Mouse (Mus musculus): ENCODE results near the gene Ankar. TPM values are rescaled to one million over a fixed set of nuclear protein-coding genes. Genes with fewer than 3 reads are reported as not detected.

Ankar gene
- polyA plus RNA-seq, 1 experiment from 2014 or later, result not detected

DNA sequence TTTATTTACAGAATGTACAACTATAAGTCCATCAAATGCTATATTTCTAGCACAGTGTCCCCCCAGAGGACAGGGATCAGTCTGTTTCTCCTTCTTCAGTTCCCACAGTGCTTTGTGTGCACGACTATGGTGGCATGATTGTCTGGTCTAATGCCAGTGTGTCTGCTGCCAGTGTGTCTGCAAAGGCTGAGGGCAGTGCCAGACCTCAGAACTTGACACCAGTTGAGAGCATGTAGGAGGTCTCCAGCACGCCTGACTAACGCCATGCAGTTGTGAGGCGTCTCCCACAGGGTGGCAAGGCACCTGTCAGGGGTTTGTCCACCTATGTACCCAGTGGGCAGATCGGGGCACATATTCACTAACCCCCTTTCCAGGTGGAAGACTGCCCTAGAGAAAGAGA, 99.6 kb downstream of the Ankar start:
- Histone ChIP-seq H3K9ac (no peak overlapping the region), H3K27me3 (no peaks in the 10 kb centered on the region), H3K4me2 (no peak overlapping the region), H3K36me3 (peaks cover 76% of the 10 kb centered on the region), H3K4me1 (replicated peaks) (peaks cover 11% of the 10 kb centered on the region), H3K27ac (replicated peaks) (no peak overlapping the region), H3K4me3 (no peak overlapping the region), H3K9me3 (no peaks in the 10 kb centered on the region)
- 90% methylated on average over 5 of the region's 5 CpGs for WGBS
- no peak for ATAC-seq (ENCODE audit: low read depth)

DNA sequence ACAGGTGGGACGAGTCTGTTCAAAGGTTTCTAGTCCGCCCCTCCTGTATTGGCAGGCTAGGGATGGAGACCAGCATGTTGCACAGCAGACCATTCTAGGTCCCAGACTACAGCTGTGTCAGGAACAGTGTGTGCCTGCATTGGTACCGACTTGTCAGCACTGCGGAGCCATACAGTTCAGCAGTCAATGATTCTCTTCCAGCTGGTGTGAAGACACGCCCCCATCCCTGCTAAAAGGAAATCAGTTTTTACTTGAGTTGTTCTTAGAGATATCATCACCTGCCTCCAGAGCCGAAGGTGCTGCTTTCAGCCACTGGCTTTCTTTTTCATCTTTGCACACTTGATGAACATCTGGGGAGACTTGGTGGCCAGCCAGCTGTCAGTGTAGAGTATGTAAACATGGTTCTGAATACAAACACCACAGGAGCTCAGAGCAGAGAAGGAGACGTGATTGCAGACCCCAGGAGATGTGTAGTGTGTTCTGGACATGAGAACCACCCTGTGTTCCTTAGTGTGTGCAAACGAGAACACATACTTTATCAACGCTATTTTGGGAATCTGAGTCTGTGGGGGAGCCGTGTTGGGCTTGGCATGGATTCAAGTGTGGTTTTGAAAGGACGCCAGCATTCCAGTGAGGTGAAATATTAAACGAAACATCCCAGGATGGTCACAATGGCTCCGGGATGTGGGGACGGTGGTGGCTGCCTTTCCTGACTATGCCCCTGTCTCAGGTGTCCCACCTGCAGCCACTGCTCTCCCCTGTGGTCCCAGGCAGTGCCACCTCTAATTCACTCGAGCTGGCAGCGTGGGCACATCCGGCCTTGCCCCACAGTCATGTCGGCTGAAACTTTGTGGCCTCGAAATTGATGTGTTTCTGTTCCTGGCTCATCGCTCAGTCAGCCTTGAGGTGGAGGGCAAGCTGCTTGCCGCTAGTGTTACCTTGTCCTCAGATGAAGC, 101.0 kb downstream of the Ankar start:
- Histone ChIP-seq H3K27me3 (no peaks in the 10 kb centered on the region), H3K27ac (replicated peaks) (no peak overlapping the region), H3K36me3 (peaks cover 88% of the 10 kb centered on the region), H3K4me2 (no peak overlapping the region), H3K4me3 (no peak overlapping the region), H3K9ac (no peak overlapping the region), H3K9me3 (no peaks in the 10 kb centered on the region), H3K4me1 (replicated peaks) (peaks cover 11% of the 10 kb centered on the region; the same call in 1 of the 2 replicates)
- ATAC-seq (ENCODE audit: low read depth), result no peak
- WGBS, result 76% methylated on average over 21 of the region's 21 CpGs

DNA sequence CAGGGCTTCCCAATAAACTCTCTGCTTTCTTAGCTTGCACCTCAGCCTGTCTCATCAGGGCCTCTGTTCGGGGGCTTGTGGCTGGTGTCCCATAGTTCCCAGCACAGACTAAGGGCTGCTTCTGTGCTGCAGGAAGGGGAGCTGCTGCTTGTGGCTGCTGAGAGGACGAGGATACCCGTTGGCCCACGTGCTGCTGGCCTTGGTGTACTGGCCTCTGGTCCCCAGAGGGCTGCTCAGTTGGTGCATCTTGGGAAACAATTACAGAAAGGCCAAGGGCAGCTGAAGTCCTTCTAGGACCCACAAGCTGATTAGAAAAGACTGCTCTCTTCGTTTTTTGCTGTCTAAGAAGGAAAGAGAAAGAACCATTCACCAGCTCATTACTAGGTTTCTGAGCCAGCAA, 104.1 kb downstream of the Ankar start:
- H3K9ac ChIP-seq, result no peak overlapping the region
- peaks cover 93% of the 10 kb centered on the region for H3K36me3 ChIP-seq
- H3K27me3 ChIP-seq, result no peaks in the 10 kb centered on the region
- peaks cover 11% of the 10 kb centered on the region; the same call in 1 of the 2 replicates for H3K4me1 ChIP-seq (replicated peaks)
- no peaks in the 10 kb centered on the region for H3K9me3 ChIP-seq
- H3K4me2 ChIP-seq, result no peak overlapping the region
- no peak overlapping the region for H3K27ac ChIP-seq (replicated peaks)
- no peak overlapping the region for H3K4me3 ChIP-seq
- WGBS, result 84% methylated on average over 5 of the region's 5 CpGs
- ATAC-seq (ENCODE audit: low read depth), result no peak

DNA sequence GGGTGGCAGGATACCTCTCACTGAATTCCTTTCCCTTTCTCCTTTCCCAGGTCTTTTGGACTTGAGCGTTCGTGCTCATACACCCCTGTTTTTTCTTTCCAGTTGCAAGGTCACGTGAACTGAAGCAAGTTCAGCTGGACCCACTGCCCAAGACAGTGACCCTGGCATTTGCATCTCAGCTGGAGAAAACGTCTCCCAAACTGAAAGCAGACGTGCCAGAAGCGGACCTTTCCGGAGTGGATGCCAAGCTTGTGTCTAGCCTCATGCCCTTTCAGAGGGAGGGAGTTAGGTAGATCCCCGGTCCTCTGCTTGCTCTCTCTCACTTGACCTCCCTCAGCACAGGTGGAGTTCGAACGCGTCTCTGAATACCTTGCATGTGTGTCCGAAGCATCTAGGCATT, 104.7 kb downstream of the Ankar start:
- no peak for ATAC-seq (ENCODE audit: low read depth)
- Histone ChIP-seq H3K36me3 (peaks cover 93% of the 10 kb centered on the region), H3K27ac (replicated peaks) (no peak overlapping the region), H3K4me1 (replicated peaks) (peaks cover 11% of the 10 kb centered on the region; the same call in 1 of the 2 replicates), H3K27me3 (no peaks in the 10 kb centered on the region), H3K9ac (no peak overlapping the region), H3K9me3 (no peaks in the 10 kb centered on the region), H3K4me3 (no peak overlapping the region), H3K4me2 (no peak overlapping the region)
- 93% methylated on average over 12 of the region's 12 CpGs for WGBS

DNA sequence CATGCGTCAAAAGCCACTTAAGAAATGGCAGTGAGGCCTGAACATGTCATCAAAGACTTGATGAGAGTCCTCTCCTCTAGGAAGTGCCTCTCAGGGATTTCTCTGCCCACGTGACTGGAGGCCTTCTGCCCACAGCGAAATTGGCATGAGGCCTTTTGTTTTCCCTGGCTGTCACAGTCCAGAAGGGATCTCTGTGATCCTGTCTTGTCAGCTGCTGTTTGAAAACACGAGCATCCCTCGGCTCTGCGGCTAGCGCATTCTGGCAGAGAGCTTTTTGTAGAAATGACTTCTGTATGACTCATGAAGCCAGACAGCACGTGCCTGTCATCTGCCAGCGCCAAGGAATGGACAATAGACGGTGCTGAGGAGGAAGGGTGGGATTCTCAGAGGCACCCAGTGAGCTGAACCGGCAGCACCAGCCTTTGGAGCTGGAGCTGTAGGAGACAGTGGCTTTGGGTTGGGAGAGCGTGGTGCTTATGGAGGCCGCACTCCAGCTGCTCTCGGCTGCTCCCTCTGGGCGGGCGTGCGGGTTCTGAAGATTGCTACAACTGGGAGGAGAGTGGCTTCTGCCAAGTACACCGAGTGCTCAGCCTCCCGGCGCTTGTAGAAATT, 106.9 kb downstream of the Ankar start:
- no peak for ATAC-seq (ENCODE audit: low read depth)
- Histone ChIP-seq H3K4me1 (replicated peaks) (no peaks in the 10 kb centered on the region; the same call in 1 of the 2 replicates), H3K27ac (replicated peaks) (peak overlapping the region; percentile 39), H3K9ac (0 out of 2 replicates have a peak overlapping the region, but pooled peaks have one; percentile 3), H3K4me2 (no peak overlapping the region), H3K9me3 (no peaks in the 10 kb centered on the region), H3K36me3 (peaks cover 83% of the 10 kb centered on the region), H3K27me3 (no peaks in the 10 kb centered on the region), H3K4me3 (no peak overlapping the region)
- 72% methylated on average over 20 of the region's 20 CpGs for WGBS

Other genes with a start within 250 kb of the Ankar start
- 7.2 and 7.8 TPM in 2 replicates for gene March4, start 163.6 kb downstream of the Ankar start, polyA plus RNA-seq (2015; fragmentation: Nextera tagmentation; extraction: Ambion mirVana)
- gene Smarcal1, start 117.3 kb downstream of the Ankar start, polyA plus RNA-seq (2015; fragmentation: Nextera tagmentation; extraction: Ambion mirVana), result 23.1 and 24.0 TPM in 2 replicates
- 999 and 1,146 TPM in 2 replicates for gene Rpl37a, start 10.7 kb upstream of the Ankar start, polyA plus RNA-seq (2015; fragmentation: Nextera tagmentation; extraction: Ambion mirVana)
- gene Igfbp2, start 123.9 kb upstream of the Ankar start, polyA plus RNA-seq (2015; fragmentation: Nextera tagmentation; extraction: Ambion mirVana), result 337 and 391 TPM in 2 replicates
- 158 and 172 TPM in 2 replicates for gene Igfbp5, start 174.3 kb upstream of the Ankar start, polyA plus RNA-seq (2015; fragmentation: Nextera tagmentation; extraction: Ambion mirVana)